Mouse (Mus musculus) midbrain, embryonic 14.5 days (tissue): ENCODE data around the gene Otud1. TPM values are rescaled to one million over a fixed set of nuclear protein-coding genes. Genes with fewer than 3 reads are reported as not detected.
A peak's percentile ranks its signal among the peaks of the same experiment; 100 is the strongest.

Experiments
- ATAC-seq: fragments of 200-750 bp; cut with Nextera tagmentation; 2 replicates; pipeline ENCODE4 v1.8.0; 2017; ENCODE audit warnings: moderate number of reproducible peaks, moderate library complexity; ENCODE audit not compliant: low FRiP score, low TSS enrichment
- DNase-seq: peaks from one replicate; pipeline ENCODE4 v3.0.0-alpha.2; 2015
- H3K27ac ChIP-seq: fragments of 300-500 bp; sonication (generic); replicated peaks from 2 replicates; pipeline ENCODE4 v1.5.1; 2014; ENCODE audit warnings: mild to moderate bottlenecking, low read depth, low read length, moderate library complexity
- H3K27me3 ChIP-seq: fragments of 300-500 bp; sonication (generic); 2 replicates; pipeline ENCODE4 v1.6.1; 2014; ENCODE audit warnings: low read length, control low read depth, mixed read lengths; ENCODE audit not compliant: control insufficient read depth, insufficient read depth
- H3K36me3 ChIP-seq: fragments of 300-500 bp; sonication (generic); 2 replicates; pipeline ENCODE4 v1.6.1; 2014; ENCODE audit warnings: low read length, control low read depth; ENCODE audit not compliant: control insufficient read depth, insufficient read depth
- H3K4me1 ChIP-seq: fragments of 300-500 bp; sonication (generic); 2 replicates; pipeline ENCODE4 v1.6.1; 2014; ENCODE audit warnings: mild to moderate bottlenecking, antibody characterized with exemption, low read length, control low read depth; ENCODE audit not compliant: control insufficient read depth, insufficient read depth
- H3K4me2 ChIP-seq: fragments of 300-500 bp; sonication (generic); 2 replicates; pipeline ENCODE4 v1.6.1; 2014; ENCODE audit warnings: mild to moderate bottlenecking, low read length, moderate library complexity
- H3K4me3 ChIP-seq: fragments of 300-500 bp; sonication (generic); replicated peaks from 2 replicates; pipeline ENCODE4 v1.5.1; 2014; ENCODE audit warnings: low read depth, low read length
- H3K9ac ChIP-seq: fragments of 300-500 bp; sonication (generic); replicated peaks from 2 replicates; pipeline ENCODE4 v1.6.1; 2014; ENCODE audit warnings: mild to moderate bottlenecking, low read length, moderate library complexity
- H3K9me3 ChIP-seq: fragments of 300-500 bp; sonication (generic); 2 replicates; pipeline ENCODE4 v1.6.1; 2016; ENCODE audit warnings: low read length, control low read depth, mixed read lengths; ENCODE audit not compliant: control insufficient read depth
- WGBS: fragments of 180-500 bp; shearing (Covaris S2); extraction: QIAGEN DNeasy Blood & Tissue Kit; methylation state at CpG from one replicate; pipeline ENCODE4 v1.1.7; 2014; 5-methylcytosine and 5-hydroxymethylcytosine counted together
- polyA plus RNA-seq: library from polyadenylated mRNA; unstranded; fragments of >200 nt; fragmentation: Nextera tagmentation; extraction: Ambion mirVana; gene quantifications from 2 replicates; pipeline ENCODE4 v1.2.1, GENCODE M21; 2014

Gene Otud1
- polyA plus RNA-seq, 1 experiment from 2014 or later: 1.7 TPM

DNA sequence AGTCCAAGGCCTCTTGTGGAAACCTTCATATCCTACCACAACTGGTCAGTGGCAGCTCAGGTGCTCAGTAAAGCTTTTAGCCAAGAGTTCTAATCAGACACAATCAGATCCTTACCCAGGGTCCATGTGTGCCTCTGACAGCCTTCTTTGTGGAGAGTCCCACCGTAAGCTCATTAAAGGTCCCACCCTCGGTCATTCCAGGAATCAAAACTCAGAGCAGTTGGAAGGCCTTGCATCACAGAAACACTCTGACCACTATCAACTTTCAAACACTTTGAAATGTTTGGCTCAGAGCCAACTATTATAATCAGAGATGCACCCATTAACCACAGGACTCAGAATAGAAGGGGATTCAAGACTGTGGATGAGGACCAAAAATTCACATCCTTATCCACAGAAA is 12.4 kb upstream of the Otud1 start:
- Histone ChIP-seq H3K4me3 (no peak overlapping the region), H3K9me3 (no peaks in the 10 kb centered on the region), H3K27ac (no peak overlapping the region), H3K27me3 (no peaks in the 10 kb centered on the region), H3K36me3 (no peaks in the 10 kb centered on the region), H3K4me1 (no peaks in the 10 kb centered on the region), H3K9ac (no peak overlapping the region), H3K4me2 (no peak overlapping the region)
- no peak for ATAC-seq
- DNase-seq: no peak
- WGBS: 90% methylated on average over 2 of the region's 2 CpGs

DNA sequence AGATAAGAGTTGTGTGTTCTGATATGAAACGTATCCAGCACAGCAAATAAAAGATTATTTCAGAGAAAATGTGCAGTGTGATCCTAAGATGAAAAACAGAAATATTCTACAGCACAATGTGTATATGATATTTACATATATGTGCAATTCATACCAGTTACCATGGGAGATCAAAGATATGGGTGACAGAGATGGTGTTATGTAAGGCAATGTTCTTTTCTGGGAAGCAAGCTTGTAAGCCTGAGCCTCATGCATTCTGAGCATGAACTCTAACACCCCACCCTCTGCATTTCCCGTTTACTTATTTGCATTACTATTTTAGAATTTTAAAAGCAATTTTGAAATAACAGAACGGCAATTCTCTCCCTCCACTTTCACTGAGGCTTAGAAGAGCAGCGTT is 11.4 kb upstream of the Otud1 start:
- Histone ChIP-seq H3K36me3 (no peaks in the 10 kb centered on the region), H3K4me2 (no peak overlapping the region), H3K27ac (no peak overlapping the region), H3K9me3 (no peaks in the 10 kb centered on the region), H3K4me3 (no peak overlapping the region), H3K27me3 (no peaks in the 10 kb centered on the region), H3K9ac (no peak overlapping the region), H3K4me1 (no peaks in the 10 kb centered on the region)
- ATAC-seq (no peak), DNase-seq (no peak)
- WGBS: 80% methylated on average over 4 of the region's 4 CpGs

DNA sequence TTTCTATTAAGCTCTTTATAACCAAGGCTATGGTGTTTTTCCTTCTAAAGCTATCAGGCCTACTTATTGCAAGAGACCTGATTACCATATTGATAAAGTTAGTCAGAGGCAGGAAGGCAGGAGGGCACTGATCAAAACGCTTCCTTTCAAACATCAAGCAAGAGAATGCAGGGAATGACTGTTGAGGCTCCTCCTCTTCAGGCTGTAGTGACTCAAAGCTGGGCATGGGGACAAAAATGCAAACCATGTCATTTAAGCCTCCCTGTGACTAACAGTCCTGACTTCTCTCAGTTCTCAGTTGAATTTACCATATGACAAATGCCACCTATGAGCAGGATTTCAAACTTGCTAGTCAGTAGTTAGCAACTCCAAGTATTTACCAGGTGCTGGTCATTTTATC is 10.6 kb upstream of the Otud1 start:
- no peak overlapping the region for H3K4me3 ChIP-seq
- no peaks in the 10 kb centered on the region for H3K9me3 ChIP-seq
- H3K27me3 ChIP-seq: no peaks in the 10 kb centered on the region
- no peaks in the 10 kb centered on the region for H3K4me1 ChIP-seq
- ATAC-seq: no peak
- H3K9ac ChIP-seq: no peak overlapping the region
- H3K4me2 ChIP-seq: no peak overlapping the region
- no peaks in the 10 kb centered on the region for H3K36me3 ChIP-seq
- H3K27ac ChIP-seq: no peak overlapping the region
- no peak for DNase-seq
- 14% methylated on average over 1 of the region's 1 CpGs for whole genome bisulfite sequencing

DNA sequence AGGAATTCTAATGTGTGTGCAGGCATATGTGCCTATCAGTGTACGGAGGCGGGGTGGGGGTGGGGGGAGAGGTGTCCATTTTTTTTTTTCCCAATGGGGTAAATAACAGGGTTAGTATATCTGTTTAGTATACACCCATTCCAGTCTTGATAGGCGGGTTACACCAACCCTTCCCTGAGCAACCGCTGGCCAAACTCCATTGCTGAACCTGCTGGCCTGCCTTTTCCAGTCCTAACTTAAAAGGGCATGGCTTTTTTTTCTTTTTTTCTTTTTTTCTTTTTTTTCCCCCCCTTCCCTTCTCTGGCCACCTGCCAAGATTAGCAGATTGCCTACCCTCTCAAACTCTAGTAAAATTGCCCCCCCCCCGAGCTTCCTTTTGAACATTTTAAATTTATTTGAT is 1.1 kb upstream of the Otud1 start:
- Histone ChIP-seq H3K4me2 (peak overlapping the region; percentile 72; the same call in 1 of the 2 replicates), H3K36me3 (no peaks in the 10 kb centered on the region), H3K4me3 (no peak overlapping the region), H3K4me1 (peaks cover 9% of the 10 kb centered on the region; the same call in 1 of the 2 replicates), H3K9ac (no peak overlapping the region), H3K9me3 (no peaks in the 10 kb centered on the region), H3K27me3 (peaks cover 26% of the 10 kb centered on the region), H3K27ac (no peak overlapping the region)
- DNase-seq (no peak), ATAC-seq (no peak)
- 21% methylated on average over 5 of the region's 5 CpGs for WGBS

DNA sequence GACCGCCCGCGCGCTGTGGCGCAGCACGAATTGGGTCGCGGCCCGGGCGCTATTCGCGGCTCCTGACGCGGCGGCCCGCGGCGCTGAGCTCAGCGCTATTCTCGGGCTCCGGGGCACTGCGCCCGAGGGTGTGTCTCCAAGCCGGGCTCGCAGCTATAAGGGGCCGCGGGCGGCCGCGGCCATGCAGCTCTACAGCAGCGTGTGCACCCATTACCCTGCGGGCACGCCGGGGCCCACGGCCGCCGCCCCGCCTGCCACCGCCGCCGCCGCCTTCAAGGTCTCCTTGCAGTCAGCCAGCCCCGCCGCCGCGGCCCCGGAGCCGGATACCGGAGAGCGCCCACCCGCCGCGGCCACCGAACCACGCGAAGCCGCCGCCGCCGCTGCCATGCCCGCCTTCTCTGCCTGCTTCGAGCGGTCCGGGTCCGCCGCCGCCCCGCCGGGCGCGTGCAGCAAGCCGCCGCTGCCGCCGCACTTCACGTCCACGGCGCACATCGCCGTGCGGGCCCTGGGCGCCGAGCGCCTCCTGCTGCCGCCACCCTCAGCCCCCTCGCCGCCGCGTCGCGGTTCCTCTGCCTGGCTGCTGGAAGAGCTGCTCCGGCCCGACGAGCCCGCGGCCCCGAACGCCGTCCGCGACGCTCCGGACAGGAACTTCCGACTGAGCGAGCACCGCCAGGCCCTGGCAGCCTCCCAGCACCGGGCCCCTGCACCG is 483 bp downstream of the Otud1 start:
- H3K36me3 ChIP-seq: no peaks in the 10 kb centered on the region
- under 1% methylated on average over 64 of the region's 108 CpGs for WGBS
- DNase-seq: peak; percentile 79

DNA sequence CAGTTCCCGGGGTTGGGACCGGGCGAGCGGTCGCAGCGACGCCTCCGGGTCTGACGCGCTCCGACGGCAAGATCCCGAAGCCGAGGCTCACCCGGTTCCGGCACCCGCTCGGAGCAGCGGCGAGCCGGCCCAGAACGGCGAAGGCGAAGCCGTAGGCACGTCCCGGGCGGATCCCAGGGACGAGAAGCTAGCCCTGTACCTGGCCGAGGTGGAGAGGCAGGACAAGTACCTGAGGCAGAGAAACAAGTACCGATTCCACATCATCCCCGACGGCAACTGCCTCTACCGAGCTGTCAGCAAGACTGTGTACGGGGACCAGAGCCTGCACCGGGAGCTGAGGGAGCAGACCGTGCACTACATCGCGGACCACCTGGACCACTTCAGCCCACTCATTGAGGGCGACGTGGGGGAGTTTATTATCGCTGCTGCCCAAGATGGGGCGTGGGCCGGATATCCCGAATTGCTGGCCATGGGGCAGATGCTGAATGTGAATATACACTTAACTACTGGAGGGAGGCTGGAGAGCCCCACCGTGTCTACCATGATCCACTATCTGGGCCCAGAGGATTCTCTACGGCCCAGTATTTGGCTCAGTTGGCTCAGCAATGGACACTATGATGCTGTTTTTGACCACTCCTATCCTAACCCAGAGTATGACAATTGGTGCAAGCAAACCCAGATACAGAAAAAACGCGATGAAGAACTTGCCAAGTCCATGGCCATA is 1.3 kb downstream of the Otud1 start:
- peak overlapping the region; percentile 72 for H3K4me2 ChIP-seq
- peak overlapping the region; percentile 73 for H3K4me3 ChIP-seq
- 2% methylated on average over 49 of the region's 49 CpGs for WGBS
- H3K27me3 ChIP-seq: peaks cover 26% of the 10 kb centered on the region
- no peaks in the 10 kb centered on the region for H3K9me3 ChIP-seq
- ATAC-seq: 0 out of 2 replicates have a peak, but pooled peaks have one; percentile 0
- peaks cover 9% of the 10 kb centered on the region; the same call in 1 of the 2 replicates for H3K4me1 ChIP-seq
- peak; percentile 48 for DNase-seq
- H3K27ac ChIP-seq: no peak overlapping the region
- peak overlapping the region; percentile 71 for H3K9ac ChIP-seq
- H3K36me3 ChIP-seq: no peaks in the 10 kb centered on the region

More for the DNA sequence above, 483 bp downstream of the Otud1 start:
- peak overlapping the region; percentile 71 for H3K9ac ChIP-seq
- peak overlapping the region; percentile 72 for H3K4me2 ChIP-seq
- H3K4me3 ChIP-seq: peak overlapping the region; percentile 73
- H3K9me3 ChIP-seq: no peaks in the 10 kb centered on the region
- H3K27ac ChIP-seq: peak overlapping the region; percentile 78
- H3K27me3 ChIP-seq: peaks cover 26% of the 10 kb centered on the region
- peak; percentile 87 for ATAC-seq
- H3K4me1 ChIP-seq: peaks cover 9% of the 10 kb centered on the region; the same call in 1 of the 2 replicates

DNA sequence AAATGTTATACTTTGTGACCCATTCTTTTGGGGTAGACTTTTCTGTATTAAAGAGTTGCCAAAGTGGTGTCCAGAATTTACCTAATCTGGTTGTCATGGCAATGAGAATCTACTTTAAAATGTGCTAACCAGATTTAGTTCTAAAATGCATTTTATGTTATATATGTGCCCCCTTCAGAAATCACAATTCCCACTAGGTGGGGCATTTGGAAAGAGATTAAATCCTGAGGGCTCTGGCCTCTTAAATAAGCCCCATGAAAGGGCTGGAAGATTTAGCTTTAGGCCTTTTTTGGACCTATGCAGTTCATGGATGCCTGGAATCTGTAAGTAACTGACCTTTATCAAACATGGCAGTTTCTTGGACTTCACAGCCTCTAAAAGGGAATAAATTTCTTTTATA is 3.3 kb downstream of the Otud1 start:
- Histone ChIP-seq H3K9me3 (no peaks in the 10 kb centered on the region), H3K27ac (no peak overlapping the region), H3K4me3 (no peak overlapping the region), H3K4me2 (no peak overlapping the region), H3K9ac (no peak overlapping the region), H3K36me3 (no peaks in the 10 kb centered on the region), H3K27me3 (peaks cover 19% of the 10 kb centered on the region), H3K4me1 (peaks cover 9% of the 10 kb centered on the region; the same call in 1 of the 2 replicates)
- ATAC-seq: no peak
- no peak for DNase-seq

DNA sequence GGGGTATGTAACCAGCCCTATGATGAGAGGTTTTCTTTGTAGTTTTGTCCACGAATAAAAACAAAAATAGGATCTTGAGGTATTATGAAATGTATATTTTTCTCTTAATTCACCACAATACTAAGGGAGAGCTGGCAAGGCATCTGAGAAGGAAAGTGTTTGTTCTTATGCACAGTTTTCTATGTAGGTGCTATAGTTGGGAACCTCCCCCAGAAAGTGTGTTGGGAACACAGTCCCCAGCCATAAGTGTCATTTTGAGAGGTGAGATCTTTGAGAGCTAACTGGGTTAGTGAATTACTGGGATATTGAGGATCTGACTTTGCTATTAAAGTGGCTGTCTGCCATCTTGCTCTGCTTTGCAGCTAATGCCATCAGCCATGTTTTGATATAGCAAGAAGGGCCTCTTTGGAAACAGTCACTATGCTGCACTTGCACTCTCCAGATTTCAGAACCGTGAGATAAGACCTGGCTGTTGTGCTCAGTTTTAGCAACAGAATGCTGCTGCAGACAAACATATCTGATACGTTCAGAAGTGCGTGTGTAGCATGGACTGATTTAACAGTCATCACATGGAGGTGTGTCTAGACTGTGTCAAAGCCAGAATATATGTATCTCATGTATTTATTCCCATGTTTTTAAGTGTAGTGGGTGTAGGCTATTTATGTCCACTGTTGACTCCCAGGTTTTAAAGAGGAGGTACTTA is 5.7 kb downstream of the Otud1 start:
- no peak overlapping the region for H3K27ac ChIP-seq
- no peak overlapping the region for H3K4me3 ChIP-seq
- DNase-seq (no peak), ATAC-seq (no peak)
- H3K9ac ChIP-seq: no peak overlapping the region
- no peaks in the 10 kb centered on the region for H3K36me3 ChIP-seq
- no peaks in the 10 kb centered on the region for H3K9me3 ChIP-seq
- WGBS: 79% methylated on average over 4 of the region's 4 CpGs
- no peak overlapping the region for H3K4me2 ChIP-seq
- H3K4me1 ChIP-seq: peaks cover 9% of the 10 kb centered on the region; the same call in 1 of the 2 replicates
- H3K27me3 ChIP-seq: peaks cover 15% of the 10 kb centered on the region
